Mouse (Mus musculus) cerebellum, postnatal 14 days (tissue): ENCODE results near the gene Dgkb.

Experiments used
- DNase-seq, 2 experiments: peaks; one replicate each; pipeline ENCODE4 v3.0.0; 2021; ENCODE audit warnings: mixed read lengths in 2 of 2

Gene Dgkb

GRCm38 (mm10) chr12:38017674-38018073, 200.1 kb downstream of the Dgkb start:
- no peak for DNase-seq

GRCm38 (mm10) chr12:38047256-38047655, 229.7 kb downstream of the Dgkb start:
- DNase-seq = no peak

- DNase-seq = no peak
These were observed 270.7 kb downstream of the Dgkb start for GRCm38 (mm10) chr12:38088224-38088623.

GRCm38 (mm10) chr12:38111928-38112327, 294.4 kb downstream of the Dgkb start:
- no peak for DNase-seq

- DNase-seq = peak; percentile 54 to 55
These were observed 297.6 kb downstream of the Dgkb start for GRCm38 (mm10) chr12:38114990-38115615.

- DNase-seq = peak; percentile 33 to 50
These were observed 306.0 kb downstream of the Dgkb start for GRCm38 (mm10) chr12:38123524-38123923.

- DNase-seq = no peak
These were observed 307.8 kb downstream of the Dgkb start for GRCm38 (mm10) chr12:38125297-38125696.

- peak; percentile 69 to 72 for DNase-seq
These were observed 312.8 kb downstream of the Dgkb start for GRCm38 (mm10) chr12:38130209-38130915.

GRCm38 (mm10) chr12:38136379-38136778, 318.9 kb downstream of the Dgkb start:
- DNase-seq = peak; percentile 8 to 12

- DNase-seq = peak; percentile 21 to 65
These were observed 322.5 kb downstream of the Dgkb start for GRCm38 (mm10) chr12:38140039-38140438.

- no peak for DNase-seq
These were observed 415.1 kb downstream of the Dgkb start for GRCm38 (mm10) chr12:38232665-38233064.

GRCm38 (mm10) chr12:38268856-38269255, 451.3 kb downstream of the Dgkb start:
- no peak for DNase-seq

GRCm38 (mm10) chr12:38301497-38301896, 484.0 kb downstream of the Dgkb start:
- DNase-seq = peak; percentile 95 to 98

GRCm38 (mm10) chr12:38303841-38304240, 486.3 kb downstream of the Dgkb start:
- DNase-seq = no peak

GRCm38 (mm10) chr12:38304245-38304644, 486.7 kb downstream of the Dgkb start:
- DNase-seq = no peak

- no peak for DNase-seq
These were observed 492.4 kb downstream of the Dgkb start for GRCm38 (mm10) chr12:38309885-38310284.

GRCm38 (mm10) chr12:38327729-38328271, 510.3 kb downstream of the Dgkb start:
- no peak for DNase-seq

- DNase-seq = no peak
These were observed 511.3 kb downstream of the Dgkb start for GRCm38 (mm10) chr12:38328779-38329178.

- DNase-seq = peak; percentile 87 to 89
These were observed 525.1 kb downstream of the Dgkb start for GRCm38 (mm10) chr12:38342657-38343056.

GRCm38 (mm10) chr12:38352481-38352880, 535.0 kb downstream of the Dgkb start:
- DNase-seq = peak in 1 of 2 experiments; percentile 29

GRCm38 (mm10) chr12:38356386-38356785, 538.9 kb downstream of the Dgkb start:
- DNase-seq = peak; percentile 6 to 66

- no peak for DNase-seq
These were observed 544.0 kb downstream of the Dgkb start for GRCm38 (mm10) chr12:38361491-38361890.

- peak; percentile 41 to 44 for DNase-seq
These were observed 554.1 kb downstream of the Dgkb start for GRCm38 (mm10) chr12:38371597-38371996.

- no peak for DNase-seq
These were observed 556.6 kb downstream of the Dgkb start for GRCm38 (mm10) chr12:38374159-38374558.
